Mouse (Mus musculus) ES-E14 (cell line): ENCODE results near the gene Nfatc2.

Experiments used
- CHD2 ChIP-seq: IDR thresholded peaks from 2 replicates; pipeline ENCODE4 v1.6.1; 2014; ENCODE audit warnings: mild to moderate bottlenecking, low read depth, low read length, inconsistent platforms
- HCFC1 ChIP-seq: IDR thresholded peaks from 2 replicates; pipeline ENCODE4 v1.6.1; 2012; ENCODE audit warnings: low read length, inconsistent platforms, borderline replicate concordance; ENCODE audit not compliant: insufficient read depth
- MAFK ChIP-seq: IDR thresholded peaks from 2 replicates; pipeline ENCODE4 v1.6.1; 2014; ENCODE audit warnings: mild to moderate bottlenecking, low read depth, low read length, inconsistent platforms; ENCODE audit not compliant: insufficient read depth
- ZC3H11A ChIP-seq: IDR thresholded peaks from 2 replicates; pipeline ENCODE4 v1.6.1; 2012; ENCODE audit warnings: low read depth, mild to moderate bottlenecking, inconsistent platforms, low read length, borderline replicate concordance
- ZNF384 ChIP-seq: IDR thresholded peaks from 2 replicates; pipeline ENCODE4 v1.6.1; 2012; ENCODE audit warnings: low read depth, low read length, inconsistent platforms

DNA sequence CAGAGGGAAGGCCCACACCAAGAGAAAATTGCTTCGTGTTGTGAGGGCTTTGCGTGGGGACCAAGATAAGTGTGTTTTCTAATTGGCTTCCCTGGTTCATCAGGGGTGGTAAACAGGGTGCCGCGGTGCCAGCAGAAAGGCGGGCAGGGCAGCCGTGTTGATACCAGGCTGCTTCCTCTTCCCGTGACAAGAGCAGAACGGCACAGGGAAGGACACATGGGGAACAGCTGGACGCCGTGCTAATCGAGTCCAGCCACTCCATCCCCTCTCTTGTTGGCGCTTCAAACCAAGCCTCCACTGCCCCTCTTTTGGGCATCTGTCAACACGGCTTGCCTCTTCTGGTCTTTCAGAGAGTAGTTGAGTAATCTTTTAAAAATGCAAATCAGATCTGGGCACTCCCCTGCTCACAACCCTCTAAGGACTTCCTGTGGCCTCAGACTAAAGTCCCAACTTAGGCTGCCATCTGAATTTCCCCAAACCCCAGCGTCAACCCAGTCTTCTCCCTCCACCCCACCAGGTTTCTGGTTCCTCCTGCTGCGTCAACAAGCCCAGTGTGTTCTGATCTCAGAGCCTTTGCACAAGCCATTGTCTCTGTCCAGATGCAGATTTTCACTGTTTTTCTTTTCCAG, 61.7 kb downstream of the Nfatc2 start:
- TF ChIP-seq CHD2 (no peak), ZC3H11A (no peak), ZNF384 (no peak), HCFC1 (no peak), MAFK (no peak)
